Mouse (Mus musculus): ENCODE data around the gene Abcb9. TPM values are rescaled to one million over a fixed set of nuclear protein-coding genes. Genes with fewer than 3 reads are reported as not detected.

Gene Abcb9
- 1.0 and 1.4 TPM in 2 replicates for polyA plus RNA-seq (2012)

GRCm38 (mm10) chr5:124095596-124096232 lies at the start of gene Abcb9:
Gene Abcb9, minus strand, starts transcription at chr5:124095798.
- no peak for TF ChIP-seq GATA1 (IDR thresholded peaks at IDR 0.05; ENCODE audit: low read length)

DNA sequence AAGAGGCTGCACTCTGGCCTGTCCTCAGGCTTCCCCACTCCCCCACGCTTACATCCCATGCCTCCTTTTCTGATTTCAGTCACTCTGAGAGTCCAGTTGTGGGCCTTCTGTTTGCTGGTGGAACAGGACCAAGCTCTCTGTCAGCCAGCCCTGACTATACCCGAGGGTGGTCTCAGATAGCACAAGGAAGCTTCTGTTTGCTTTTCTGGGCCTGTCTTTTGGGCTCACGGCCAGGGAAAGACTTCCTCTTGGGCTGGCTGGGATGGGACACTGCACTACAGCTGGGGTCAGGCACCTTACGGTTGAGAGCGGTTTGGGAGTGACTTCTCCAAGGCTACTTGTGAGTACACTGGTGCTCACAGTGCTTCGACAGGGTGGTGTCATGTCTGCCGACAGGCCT lies 42.5 kb upstream of the Abcb9 start:
- TF ChIP-seq GATA1 (IDR thresholded peaks at IDR 0.05; ENCODE audit: low read length) = no peak

- TF ChIP-seq GATA1 (IDR thresholded peaks at IDR 0.05; ENCODE audit: low read length) = no peak
These were observed 38.7 kb upstream of the Abcb9 start for GRCm38 (mm10) chr5:124134261-124134660.

- no peak for TF ChIP-seq GATA1 (IDR thresholded peaks at IDR 0.05; ENCODE audit: low read length)
These were observed 29.5 kb upstream of the Abcb9 start for GRCm38 (mm10) chr5:124125093-124125492.

GRCm38 (mm10) chr5:124122357-124122756 lies 26.8 kb upstream of the Abcb9 start:
- no peak for TF ChIP-seq GATA1 (IDR thresholded peaks at IDR 0.05; ENCODE audit: low read length)

DNA sequence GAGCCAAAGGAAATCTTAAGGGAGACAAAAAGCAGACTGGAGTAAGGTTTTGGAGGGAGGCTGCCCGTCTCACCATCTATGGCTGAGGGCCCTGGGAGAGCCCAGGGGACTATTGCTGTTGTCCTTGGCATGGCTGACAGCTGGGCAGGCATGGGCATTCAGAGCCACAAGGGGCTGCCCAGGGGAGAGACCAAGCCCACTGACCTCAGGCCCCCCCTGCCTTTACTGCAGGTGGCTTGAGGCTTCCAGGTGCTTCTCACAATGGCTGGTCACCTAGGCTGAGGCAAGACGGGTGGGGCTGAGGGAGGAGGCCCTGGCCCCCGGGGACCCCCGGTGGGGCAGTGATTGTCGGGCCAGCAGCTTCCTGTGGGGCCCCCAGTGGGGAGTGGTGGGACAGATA lies 23.6 kb upstream of the Abcb9 start:
- TF ChIP-seq GATA1 (IDR thresholded peaks at IDR 0.05; ENCODE audit: low read length) = no peak

DNA sequence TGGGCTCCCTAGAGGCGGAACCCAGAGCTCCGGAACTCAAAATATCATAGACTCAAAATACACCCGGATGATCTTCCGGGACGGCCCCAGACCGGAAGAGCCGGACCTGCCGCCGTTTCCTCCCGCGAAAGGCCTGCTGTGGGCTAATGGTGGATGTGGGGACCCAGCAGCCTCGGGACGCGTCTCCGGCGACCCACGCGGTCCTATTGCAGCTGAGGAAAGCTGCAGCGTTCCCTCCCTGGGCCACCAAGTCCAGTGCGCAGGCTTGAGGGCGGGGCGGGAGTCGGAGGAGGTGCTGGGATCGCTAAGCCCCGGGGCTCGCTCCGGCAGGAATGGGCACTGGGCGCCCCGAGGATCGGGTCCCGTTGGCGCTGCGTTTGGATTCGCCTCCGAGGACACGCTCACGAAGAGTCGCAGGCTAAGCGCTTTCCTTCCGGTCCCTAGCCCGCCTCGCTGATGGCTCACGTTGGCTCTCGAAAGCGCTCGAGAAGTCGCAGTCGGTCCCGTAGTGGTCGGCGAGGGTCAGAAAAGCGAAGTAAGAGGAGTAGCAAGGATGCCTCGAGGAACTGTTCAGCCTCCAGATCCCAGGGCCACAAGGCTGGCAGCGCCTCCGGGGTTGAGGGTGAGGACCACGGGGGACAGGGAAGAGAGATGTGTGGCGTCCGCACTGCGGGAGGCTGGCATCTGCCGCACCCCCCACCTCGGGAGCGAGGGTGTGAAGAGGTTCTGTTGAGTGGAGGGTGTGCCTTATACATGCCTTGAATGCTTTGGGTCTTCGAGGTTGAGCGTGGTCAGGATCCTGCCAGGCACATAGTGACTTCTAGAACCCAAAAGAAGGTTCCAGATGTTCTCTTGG lies 20.6 kb upstream of the Abcb9 start, which contains the start of gene Arl6ip4:
Gene Arl6ip4 (plus strand): TSS at position 100 of the 856 bp plus-strand sequence.
- no peak for TF ChIP-seq GATA1 (IDR thresholded peaks at IDR 0.05; ENCODE audit: low read length)

- no peak for TF ChIP-seq GATA1 (IDR thresholded peaks at IDR 0.05; ENCODE audit: low read length)
These were observed 19.9 kb upstream of the Abcb9 start for GRCm38 (mm10) chr5:124115531-124115930.

DNA sequence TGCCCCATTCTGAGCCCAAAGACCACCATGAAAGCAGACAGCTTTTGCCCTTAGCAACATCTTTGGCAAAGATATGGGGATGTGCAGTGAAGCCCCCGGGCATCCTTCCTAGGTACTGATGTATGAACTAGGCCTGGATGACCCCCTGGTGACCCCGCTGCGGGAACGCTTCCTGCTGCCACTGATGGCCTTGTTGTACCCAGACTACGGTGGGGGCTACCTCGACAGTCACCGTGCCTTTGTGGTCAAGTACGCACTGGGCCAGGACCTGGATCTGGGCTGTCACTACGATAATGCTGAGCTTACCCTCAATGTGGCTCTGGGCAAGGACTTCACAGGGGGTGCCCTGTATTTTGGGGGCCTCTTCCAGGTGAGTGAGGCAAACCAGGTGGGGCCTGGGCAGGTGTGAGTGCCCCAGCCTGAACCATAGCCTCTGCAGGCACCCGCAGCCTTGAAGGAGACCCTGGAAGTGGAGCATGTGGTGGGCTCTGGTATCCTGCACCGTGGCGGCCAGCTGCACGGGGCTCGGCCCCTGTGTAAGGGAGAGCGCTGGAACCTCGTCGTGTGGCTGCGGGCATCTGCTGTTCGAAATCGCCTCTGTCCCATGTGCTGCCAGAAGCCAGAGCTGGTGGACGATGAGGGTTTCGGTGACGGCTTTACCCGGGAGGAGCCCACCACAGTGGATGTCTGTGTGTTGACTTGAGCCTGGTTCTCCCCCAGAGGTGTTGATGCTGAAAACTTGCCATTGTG lies 18.9 kb upstream of the Abcb9 start:
- no peak for TF ChIP-seq GATA1 (IDR thresholded peaks at IDR 0.05; ENCODE audit: low read length)

- TF ChIP-seq GATA1 (IDR thresholded peaks at IDR 0.05; ENCODE audit: low read length) = no peak
These were observed 17.4 kb upstream of the Abcb9 start for GRCm38 (mm10) chr5:124113030-124113429.

GRCm38 (mm10) chr5:124112531-124112930 lies 16.9 kb upstream of the Abcb9 start:
- no peak for TF ChIP-seq GATA1 (IDR thresholded peaks at IDR 0.05; ENCODE audit: low read length)

DNA sequence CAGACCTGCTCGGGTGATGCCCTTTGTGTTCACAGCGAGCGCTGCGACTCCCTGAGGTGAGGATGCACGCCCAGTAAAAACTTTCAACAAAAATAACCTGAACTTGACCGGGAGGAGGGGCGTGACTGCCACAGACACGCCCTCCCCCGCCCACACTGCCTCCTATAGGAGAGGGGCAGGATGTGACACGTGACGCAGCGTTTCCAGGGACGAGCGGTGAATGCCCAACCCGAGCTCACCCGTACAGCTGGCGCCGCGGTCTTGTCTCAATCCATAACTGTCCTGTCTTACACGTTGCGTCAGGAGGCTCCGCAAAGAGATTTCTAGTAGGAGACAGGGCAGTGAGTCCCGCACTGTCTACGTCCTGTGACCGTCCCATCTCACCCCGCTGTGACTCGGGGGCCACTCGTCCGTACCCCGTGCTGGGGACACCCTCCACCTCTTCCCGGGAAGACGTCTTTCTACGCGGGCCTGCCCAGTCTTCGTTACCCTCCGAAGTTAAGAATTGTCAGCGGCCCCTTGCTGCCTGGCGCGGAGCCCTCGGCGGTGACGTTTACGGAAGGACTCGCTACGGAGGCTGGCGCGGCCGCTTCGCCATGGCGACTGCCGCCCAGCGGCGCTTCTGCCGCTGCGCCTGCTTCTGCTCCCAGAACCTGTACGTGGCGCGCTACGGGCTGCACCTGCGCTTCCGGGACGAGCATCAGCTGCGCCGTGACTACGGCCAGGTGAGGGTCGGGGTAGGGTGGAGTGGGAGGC lies 16.3 kb upstream of the Abcb9 start, which contains the start of gene Ogfod2:
Gene Ogfod2 (plus strand): TSS at position 556 of the 756 bp plus-strand sequence.
- TF ChIP-seq GATA1 (IDR thresholded peaks at IDR 0.05; ENCODE audit: low read length) = no peak

GRCm38 (mm10) chr5:124111077-124111741 lies 15.6 kb upstream of the Abcb9 start:
- no peak for TF ChIP-seq GATA1 (IDR thresholded peaks at IDR 0.05; ENCODE audit: low read length)

GRCm38 (mm10) chr5:124103552-124103951 lies 8.0 kb upstream of the Abcb9 start:
- no peak for TF ChIP-seq GATA1 (IDR thresholded peaks at IDR 0.05; ENCODE audit: low read length)

DNA sequence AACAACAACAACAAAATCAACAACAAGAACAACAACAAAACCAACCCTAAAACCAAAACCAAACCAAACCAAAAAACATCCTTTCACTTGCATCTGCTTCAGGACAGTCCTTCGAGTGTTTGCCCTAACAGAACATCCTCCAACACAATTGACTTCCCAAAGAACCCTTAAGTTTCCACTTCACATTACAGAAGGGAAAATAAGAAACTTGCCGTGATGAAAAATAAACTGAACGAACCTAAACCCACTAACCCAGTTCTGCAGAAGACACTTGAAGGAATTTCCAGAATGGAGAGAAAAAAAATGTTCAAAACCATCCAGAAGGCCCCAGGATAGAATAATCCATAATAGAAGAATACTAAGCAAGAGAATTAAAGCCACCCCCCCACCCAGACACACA lies 7.4 kb upstream of the Abcb9 start:
- no peak for TF ChIP-seq GATA1 (IDR thresholded peaks at IDR 0.05; ENCODE audit: low read length)

Measured in G1E-ER4 (cell line).